Mouse (Mus musculus): ENCODE results near the gene Hs6st1. TPM values are rescaled to one million over a fixed set of nuclear protein-coding genes. Genes with fewer than 3 reads are reported as not detected.

Gene Hs6st1
- polyA plus RNA-seq, 1 experiment: 47.6 TPM

DNA sequence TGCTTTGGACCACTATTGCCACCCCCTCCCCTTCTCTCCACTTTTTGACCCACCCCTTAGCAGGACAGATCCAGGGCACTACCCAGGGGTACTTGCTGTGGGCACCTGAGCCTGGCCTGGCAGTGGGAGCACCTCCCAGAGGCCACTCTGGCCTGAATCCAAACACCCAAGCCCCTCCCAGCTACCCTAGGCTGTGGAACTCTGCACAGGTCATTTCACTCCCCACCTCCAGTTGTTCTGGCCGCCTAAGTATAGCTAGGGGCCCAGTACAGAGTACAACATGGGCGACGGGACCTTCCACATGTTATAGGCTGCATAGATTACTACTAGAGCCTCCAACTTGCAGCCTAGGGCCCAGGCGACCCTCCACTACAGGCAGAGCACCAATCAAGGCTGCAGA, 999 bp upstream of the Hs6st1 start:
- no peak overlapping the region for H3K4me3 ChIP-seq (replicated peaks; ENCODE audit: control insufficient read depth, low read depth, low read length)
- no peak overlapping the region for H3K27ac ChIP-seq (ENCODE audit: control insufficient read depth, insufficient read depth, low read depth, low read length, poor library complexity)
- WGBS: 87% methylated on average over 4 of the region's 4 CpGs
- H3K4me1 ChIP-seq (ENCODE audit: control insufficient read depth, insufficient read depth, low read length): peaks cover 3% of the 10 kb centered on the region; the same call in 1 of the 2 replicates
- TF ChIP-seq POLR2A (IDR thresholded peaks at IDR 0.05; ENCODE audit: borderline replicate concordance, control insufficient read depth, low read depth, low read length) (no peak), CTCF (IDR thresholded peaks at IDR 0.05; ENCODE audit: control insufficient read depth, insufficient read depth, low read length) (no peak)

DNA sequence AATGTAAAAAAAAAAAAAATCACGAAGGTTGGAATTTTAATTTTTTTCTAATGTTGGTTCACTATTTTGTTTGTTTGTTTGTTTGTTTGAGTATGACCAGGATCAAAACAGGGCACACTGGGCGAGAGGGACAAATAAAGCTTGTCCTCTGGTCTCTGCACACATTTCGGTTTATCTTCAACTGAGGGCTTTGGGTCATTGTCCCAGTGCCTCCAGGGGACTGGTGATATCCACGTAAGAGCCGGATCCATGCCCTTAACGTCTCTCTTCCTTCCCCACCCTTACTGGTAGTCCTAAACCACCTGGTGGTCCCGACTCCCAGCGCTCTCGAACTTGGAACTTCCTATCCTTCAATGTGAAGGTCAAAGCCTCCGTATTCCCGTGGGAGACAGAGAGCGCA, 589 bp upstream of the Hs6st1 start:
- Histone ChIP-seq H3K4me1 (ENCODE audit: control insufficient read depth, insufficient read depth, low read length) (peaks cover 3% of the 10 kb centered on the region; the same call in 1 of the 2 replicates), H3K27ac (ENCODE audit: control insufficient read depth, insufficient read depth, low read depth, low read length, poor library complexity) (peak overlapping the region; percentile 56; the same call in 1 of the 2 replicates), H3K4me3 (replicated peaks; ENCODE audit: control insufficient read depth, low read depth, low read length) (peak overlapping the region; percentile 49)
- 43% methylated on average over 12 of the region's 12 CpGs for WGBS
- no peak for TF ChIP-seq CTCF (IDR thresholded peaks at IDR 0.05; ENCODE audit: control insufficient read depth, insufficient read depth, low read length)

DNA sequence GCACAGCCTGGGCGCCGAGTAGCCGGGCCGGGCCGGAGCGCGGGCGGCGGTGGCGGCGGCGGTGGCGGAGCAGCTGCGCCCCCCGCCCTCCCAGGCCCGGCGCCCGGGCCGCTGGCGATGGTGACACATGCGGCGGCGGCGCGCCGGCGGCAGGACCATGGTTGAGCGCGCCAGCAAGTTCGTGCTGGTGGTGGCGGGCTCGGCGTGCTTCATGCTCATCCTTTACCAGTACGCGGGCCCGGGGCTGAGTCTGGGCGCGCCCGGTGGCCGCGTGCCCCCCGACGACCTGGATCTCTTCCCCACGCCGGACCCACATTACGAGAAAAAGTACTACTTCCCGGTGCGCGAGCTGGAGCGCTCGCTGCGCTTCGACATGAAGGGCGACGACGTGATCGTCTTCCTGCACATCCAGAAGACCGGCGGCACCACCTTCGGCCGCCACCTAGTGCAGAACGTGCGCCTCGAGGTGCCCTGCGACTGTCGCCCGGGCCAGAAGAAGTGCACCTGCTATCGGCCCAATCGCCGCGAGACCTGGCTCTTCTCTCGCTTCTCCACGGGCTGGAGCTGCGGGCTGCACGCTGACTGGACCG, 426 bp downstream of the Hs6st1 start:
- H3K4me1 ChIP-seq (ENCODE audit: control insufficient read depth, insufficient read depth, low read length): peaks cover 3% of the 10 kb centered on the region; the same call in 1 of the 2 replicates
- WGBS: 1% methylated on average over 73 of the region's 76 CpGs

DNA sequence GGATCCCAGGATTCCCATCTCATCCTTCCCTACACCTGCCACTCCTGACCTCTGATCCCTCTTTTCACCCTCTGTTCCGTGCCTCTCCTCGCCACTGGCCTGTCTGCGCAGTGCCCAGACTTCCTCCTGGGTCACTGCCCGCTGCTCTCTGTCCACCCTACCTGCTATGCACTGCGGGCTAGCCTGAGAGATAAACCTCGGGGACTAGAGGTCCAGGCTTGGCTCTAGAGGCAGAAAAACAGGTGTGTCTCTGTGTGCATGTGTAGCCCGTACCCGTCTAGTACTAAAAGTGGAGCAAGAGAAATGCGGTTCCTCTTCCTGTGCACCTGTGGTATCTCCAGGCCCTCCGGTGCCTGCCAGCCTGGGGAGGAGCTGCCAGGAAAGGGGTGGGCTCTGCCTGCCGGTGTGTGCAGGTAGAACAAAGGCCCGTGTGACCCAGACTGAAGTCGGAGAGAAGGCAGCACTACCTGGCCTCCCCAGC, 1.1 kb downstream of the Hs6st1 start:
- H3K27ac ChIP-seq (ENCODE audit: control insufficient read depth, insufficient read depth, low read depth, low read length, poor library complexity): peak overlapping the region; percentile 71
- WGBS: under 1% methylated on average over 13 of the region's 13 CpGs
- H3K4me3 ChIP-seq (replicated peaks; ENCODE audit: control insufficient read depth, low read depth, low read length): peak overlapping the region; percentile 83
- TF ChIP-seq CTCF (IDR thresholded peaks at IDR 0.05; ENCODE audit: control insufficient read depth, insufficient read depth, low read length) (no peak), POLR2A (IDR thresholded peaks at IDR 0.05; ENCODE audit: borderline replicate concordance, control insufficient read depth, low read depth, low read length) (peak; percentile 46; the same call in 1 of the 2 replicates)
- H3K4me1 ChIP-seq (ENCODE audit: control insufficient read depth, insufficient read depth, low read length): peaks cover 3% of the 10 kb centered on the region; the same call in 1 of the 2 replicates

More for the DNA sequence above, 426 bp downstream of the Hs6st1 start:
- Histone ChIP-seq H3K4me3 (replicated peaks; ENCODE audit: control insufficient read depth, low read depth, low read length) (peak overlapping the region; percentile 83), H3K27ac (ENCODE audit: control insufficient read depth, insufficient read depth, low read depth, low read length, poor library complexity) (peak overlapping the region; percentile 71)
- TF ChIP-seq CTCF (IDR thresholded peaks at IDR 0.05; ENCODE audit: control insufficient read depth, insufficient read depth, low read length) (no peak), POLR2A (IDR thresholded peaks at IDR 0.05; ENCODE audit: borderline replicate concordance, control insufficient read depth, low read depth, low read length) (peak; percentile 20; the same call in 1 of the 2 replicates)

DNA sequence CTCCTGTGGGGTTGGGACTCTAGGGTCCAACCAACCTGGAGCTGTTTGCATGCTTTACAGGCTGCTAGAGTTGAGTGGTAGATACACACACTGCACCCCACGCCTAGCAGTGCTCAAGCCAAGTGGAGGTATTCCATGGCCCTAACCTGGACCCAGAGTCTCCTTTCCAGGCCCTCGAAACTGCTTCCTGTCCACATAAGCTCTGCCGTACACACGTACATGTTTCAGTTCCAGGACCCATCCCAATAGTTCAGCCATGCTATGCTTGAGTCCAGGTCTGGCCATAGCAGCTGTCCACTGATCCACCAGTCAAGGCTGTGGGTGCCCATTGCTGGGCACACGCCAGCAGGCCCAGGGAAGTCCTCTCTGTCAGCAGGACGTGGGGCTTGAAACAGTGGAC, 2.0 kb downstream of the Hs6st1 start:
- Histone ChIP-seq H3K4me1 (ENCODE audit: control insufficient read depth, insufficient read depth, low read length) (peaks cover 3% of the 10 kb centered on the region; the same call in 1 of the 2 replicates), H3K4me3 (replicated peaks; ENCODE audit: control insufficient read depth, low read depth, low read length) (peak overlapping the region; percentile 83), H3K27ac (ENCODE audit: control insufficient read depth, insufficient read depth, low read depth, low read length, poor library complexity) (peak overlapping the region; percentile 44)
- WGBS: 56% methylated on average over 6 of the region's 6 CpGs
- TF ChIP-seq POLR2A (IDR thresholded peaks at IDR 0.05; ENCODE audit: borderline replicate concordance, control insufficient read depth, low read depth, low read length) (0 out of 2 replicates have a peak, but pooled peaks have one; percentile 17), CTCF (IDR thresholded peaks at IDR 0.05; ENCODE audit: control insufficient read depth, insufficient read depth, low read length) (no peak)

DNA sequence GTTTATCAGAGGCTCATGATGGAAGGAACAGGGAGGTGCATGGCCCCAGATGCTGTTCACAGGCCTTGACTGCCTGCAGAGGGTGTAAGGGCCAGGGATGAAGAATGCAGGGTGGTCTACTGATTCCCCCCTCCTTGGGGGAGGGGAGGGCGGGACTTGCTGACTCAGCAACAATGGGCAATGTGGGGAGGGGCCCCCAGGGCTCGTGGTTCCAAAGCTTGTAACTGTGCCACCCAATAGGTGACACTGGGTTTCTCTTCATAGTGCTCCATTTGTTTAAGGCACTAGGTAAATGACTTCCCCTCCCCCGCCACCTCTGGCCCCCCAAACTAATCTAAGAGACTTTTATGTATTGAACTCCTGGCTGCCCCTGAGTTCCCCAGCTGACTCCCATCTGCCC, 2.5 kb downstream of the Hs6st1 start:
- no peak for TF ChIP-seq CTCF (IDR thresholded peaks at IDR 0.05; ENCODE audit: control insufficient read depth, insufficient read depth, low read length)
- TF ChIP-seq POLR2A (IDR thresholded peaks at IDR 0.05; ENCODE audit: borderline replicate concordance, control insufficient read depth, low read depth, low read length): no peak
- Histone ChIP-seq H3K27ac (ENCODE audit: control insufficient read depth, insufficient read depth, low read depth, low read length, poor library complexity) (peak overlapping the region; percentile 44; the same call in 1 of the 2 replicates), H3K4me1 (ENCODE audit: control insufficient read depth, insufficient read depth, low read length) (peaks cover 3% of the 10 kb centered on the region; the same call in 1 of the 2 replicates), H3K4me3 (replicated peaks; ENCODE audit: control insufficient read depth, low read depth, low read length) (peak overlapping the region; percentile 83)
- 37% methylated on average over 3 of the region's 3 CpGs for WGBS

DNA sequence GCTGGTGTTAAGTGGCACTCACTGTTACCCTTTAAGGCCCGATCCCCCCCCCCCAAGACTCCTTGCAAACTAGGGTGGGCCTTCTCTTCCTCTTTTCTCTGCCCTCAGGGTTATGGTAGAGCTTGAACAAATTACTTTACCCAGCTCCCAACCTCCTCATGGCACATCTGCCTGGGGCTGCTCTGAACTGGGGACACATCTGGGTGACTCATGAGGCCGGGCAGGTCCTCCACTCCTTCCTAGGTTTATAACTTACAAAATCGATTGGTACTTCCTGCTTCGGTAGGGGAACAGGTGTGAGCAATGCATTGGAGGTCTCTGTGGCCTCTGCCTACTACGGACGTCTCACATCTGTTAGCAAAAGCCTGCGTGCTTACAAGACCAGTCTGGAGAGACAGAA, 3.0 kb downstream of the Hs6st1 start:
- Histone ChIP-seq H3K4me1 (ENCODE audit: control insufficient read depth, insufficient read depth, low read length) (peaks cover 3% of the 10 kb centered on the region; the same call in 1 of the 2 replicates), H3K27ac (ENCODE audit: control insufficient read depth, insufficient read depth, low read depth, low read length, poor library complexity) (no peak overlapping the region), H3K4me3 (replicated peaks; ENCODE audit: control insufficient read depth, low read depth, low read length) (peak overlapping the region; percentile 83)
- 31% methylated on average over 7 of the region's 7 CpGs for WGBS
- TF ChIP-seq POLR2A (IDR thresholded peaks at IDR 0.05; ENCODE audit: borderline replicate concordance, control insufficient read depth, low read depth, low read length) (no peak), CTCF (IDR thresholded peaks at IDR 0.05; ENCODE audit: control insufficient read depth, insufficient read depth, low read length) (no peak)

DNA sequence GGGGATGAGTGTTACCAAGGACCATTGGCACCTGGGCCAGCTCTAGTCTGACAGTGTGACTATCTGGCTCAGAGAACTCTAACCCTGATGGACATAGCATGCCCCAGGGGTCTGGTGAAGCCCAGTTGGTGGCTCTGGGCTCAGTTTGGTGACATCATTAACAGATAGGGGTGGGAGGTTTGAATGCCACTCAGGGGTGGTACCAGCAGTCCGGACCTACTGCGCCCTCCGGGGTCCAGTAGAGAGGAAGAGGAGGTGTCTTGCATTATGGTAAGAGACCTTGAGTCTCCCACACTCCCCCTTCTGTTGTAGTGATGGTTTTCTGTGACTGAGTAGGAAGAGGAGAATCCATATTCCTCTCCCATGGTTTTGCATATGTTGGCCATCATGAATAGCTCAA, 3.4 kb downstream of the Hs6st1 start:
- Histone ChIP-seq H3K27ac (ENCODE audit: control insufficient read depth, insufficient read depth, low read depth, low read length, poor library complexity) (no peak overlapping the region), H3K4me3 (replicated peaks; ENCODE audit: control insufficient read depth, low read depth, low read length) (peak overlapping the region; percentile 83), H3K4me1 (ENCODE audit: control insufficient read depth, insufficient read depth, low read length) (peaks cover 3% of the 10 kb centered on the region; the same call in 1 of the 2 replicates)
- TF ChIP-seq POLR2A (IDR thresholded peaks at IDR 0.05; ENCODE audit: borderline replicate concordance, control insufficient read depth, low read depth, low read length) (no peak), CTCF (IDR thresholded peaks at IDR 0.05; ENCODE audit: control insufficient read depth, insufficient read depth, low read length) (no peak)
- WGBS: 88% methylated on average over 3 of the region's 3 CpGs

All from bone marrow, adult 2 months (tissue).